Mouse (Mus musculus) cerebellum, postnatal 4 days (tissue): Measurements from ENCODE around the gene Fgfr2.

Experiments used
- DNase-seq, 2 experiments: peaks; one replicate each; pipeline ENCODE4 v3.0.0; 2022; ENCODE audit warnings: low spot score in 2 of 2, mixed read lengths in 1 of 2

Fgfr2 gene

DNA sequence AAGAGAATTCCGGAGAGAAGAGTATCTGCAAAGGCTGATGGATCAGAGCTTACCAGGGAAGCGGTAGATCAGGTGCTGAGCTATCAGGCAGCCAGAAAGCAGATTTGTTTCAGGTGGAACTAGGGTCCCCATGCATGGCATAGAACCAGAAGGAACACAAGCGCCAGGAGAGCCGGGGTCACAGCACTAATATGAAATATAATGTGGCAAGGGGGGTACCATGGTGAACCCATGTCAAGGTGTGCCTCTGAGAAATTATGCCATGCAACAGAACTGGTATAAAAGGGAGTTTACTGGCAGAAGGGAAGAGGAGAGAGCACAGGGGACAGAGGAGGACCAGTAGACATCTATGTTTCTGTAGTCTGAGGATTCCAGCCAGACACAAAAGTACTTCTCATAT lies 2188.5 kb downstream of the Fgfr2 start:
- DNase-seq, result no peak

DNA sequence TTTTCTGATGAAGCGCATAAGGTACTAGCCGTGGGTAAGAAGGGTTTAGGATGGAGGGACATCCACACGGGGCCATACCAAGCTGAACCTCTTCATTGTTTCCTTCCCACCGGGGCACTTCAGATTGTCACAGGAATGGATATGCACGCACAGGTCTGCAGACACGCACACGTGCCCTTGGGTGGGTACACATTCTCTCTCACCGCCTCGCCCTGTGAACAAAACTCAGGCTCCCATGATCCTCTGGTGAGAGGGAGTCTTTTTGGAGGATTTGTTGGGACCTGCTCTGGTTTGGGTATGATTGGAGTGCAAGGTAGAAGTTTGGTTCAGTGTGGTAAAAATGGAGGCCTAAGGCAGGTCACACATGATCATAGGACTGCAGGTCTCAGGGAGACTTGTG lies 2190.2 kb downstream of the Fgfr2 start:
- no peak for DNase-seq

DNA sequence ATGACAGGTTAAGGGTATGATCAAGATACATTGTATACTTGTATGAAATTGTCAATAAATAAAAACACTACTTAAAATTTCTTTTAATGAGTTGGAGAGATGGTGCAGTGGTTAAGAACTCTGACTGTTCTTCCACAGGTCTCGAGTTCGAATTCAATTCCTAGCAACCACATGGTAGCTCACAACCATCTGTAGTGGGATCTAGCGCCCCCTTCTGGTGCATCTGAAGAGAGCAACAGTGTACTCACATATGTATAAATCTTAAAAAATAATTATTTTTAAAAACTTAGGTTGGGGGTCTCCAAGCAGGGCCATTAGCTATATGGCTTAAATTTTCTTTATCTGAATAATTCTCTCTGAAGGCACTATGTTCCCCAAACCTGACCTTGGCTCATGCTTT lies 2192.7 kb downstream of the Fgfr2 start:
- DNase-seq, result no peak

DNA sequence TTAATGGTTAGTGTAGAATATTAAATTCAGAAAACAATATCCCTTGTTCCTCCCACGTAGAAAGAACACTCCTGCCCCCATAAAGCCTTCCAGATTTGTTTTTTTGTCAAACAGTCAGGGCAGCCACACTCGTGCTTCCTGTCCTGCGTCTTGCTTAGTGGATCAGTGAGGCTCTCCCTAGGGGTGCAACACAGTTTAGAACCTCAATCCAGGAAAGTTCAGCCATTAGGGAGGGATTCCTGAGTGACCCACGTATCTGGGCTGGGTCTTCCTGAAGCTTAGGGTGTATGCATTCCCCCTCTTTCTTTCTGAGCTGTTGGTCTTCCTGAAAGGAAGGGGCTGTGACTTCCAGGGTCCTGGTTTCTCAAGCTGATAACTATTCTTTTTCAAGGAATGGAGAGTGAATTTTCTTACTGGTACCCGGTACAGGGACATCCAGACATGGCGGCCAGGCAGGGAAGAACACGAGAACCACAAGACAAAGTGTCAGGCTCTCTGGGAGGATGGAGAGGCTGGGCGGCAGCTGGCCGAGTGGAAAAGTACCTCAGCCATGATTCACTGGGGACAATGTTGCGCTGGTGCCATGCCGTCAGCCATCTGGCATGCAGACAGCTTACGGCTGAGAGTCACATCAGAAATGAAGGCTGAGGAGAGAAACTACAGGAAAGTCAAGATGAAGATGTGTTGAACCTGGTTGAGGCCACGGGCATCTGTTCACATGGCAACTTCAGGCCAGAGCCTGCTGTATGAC lies 2200.0 kb downstream of the Fgfr2 start:
- peak in 1 of 2 experiments; percentile 64 for DNase-seq

DNA sequence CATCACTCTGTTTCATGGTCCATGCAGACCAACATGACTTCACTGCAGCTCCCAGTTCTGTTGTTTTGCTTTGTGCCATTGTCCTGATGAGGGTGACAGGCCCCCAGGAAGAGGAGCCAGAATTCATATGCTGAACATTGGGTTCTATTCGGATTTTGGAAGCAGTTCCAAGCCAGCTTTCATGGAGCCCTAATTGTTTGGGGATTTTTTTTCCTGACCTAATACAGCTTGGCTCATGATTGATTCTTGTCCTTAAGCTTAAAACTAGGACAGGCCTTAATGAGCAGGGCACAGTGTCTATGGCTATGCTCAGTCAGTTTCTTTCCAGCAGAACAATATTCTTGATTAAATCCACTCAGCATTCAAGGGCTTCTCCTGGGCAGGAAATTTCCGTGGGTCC lies 2204.9 kb downstream of the Fgfr2 start:
- DNase-seq, result no peak

DNA sequence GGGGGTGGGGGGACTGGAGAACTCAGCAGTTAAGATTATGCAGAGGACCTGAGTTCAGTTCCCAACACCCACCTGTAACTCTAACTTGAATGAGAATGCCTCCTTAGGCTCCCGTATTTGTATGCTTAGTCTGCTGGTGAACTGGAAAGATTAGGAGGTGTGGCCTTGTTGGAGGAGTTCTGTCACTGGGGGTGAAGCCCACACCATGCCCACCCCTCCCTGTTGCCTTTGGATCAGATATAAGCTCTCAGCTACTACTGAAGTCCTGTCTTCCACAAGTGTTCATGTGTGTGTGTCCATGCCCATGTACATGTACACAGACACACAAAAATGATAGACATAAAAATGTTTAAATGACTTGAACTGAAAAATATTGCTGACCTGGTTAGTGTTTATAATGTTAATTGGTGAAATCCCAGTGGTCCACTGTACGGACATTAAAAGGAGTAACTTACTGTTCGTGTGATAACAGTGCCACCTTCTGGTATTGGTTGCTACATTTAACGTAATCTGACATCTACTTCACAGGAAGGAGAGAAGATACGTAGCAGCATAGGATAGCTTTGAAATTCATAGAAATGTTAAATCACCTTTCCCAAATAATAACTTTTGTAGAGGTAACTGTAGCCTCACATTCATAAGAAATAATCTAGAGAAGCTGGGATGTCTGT lies 2208.3 kb downstream of the Fgfr2 start:
- DNase-seq, result no peak

DNA sequence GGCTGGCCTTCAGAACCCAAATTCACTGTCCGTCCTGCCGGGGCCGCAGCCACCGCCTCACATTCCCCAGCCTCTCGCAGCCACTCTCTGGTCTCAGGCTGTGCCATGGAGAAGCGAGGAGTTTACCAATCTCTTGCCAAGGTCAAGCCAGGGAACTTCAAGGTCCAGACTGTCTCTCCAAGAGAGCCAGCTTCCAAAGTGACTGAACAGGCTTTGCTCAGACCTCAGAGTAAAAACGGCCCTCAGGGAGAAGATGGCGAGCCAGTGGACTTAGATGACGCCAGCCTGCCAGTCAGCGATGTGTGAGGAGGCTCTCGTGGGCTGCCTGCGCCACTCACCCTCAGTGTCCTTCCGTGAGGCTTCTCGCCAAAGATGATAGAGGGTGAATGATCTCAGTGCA lies 2212.3 kb downstream of the Fgfr2 start:
- no peak for DNase-seq

DNA sequence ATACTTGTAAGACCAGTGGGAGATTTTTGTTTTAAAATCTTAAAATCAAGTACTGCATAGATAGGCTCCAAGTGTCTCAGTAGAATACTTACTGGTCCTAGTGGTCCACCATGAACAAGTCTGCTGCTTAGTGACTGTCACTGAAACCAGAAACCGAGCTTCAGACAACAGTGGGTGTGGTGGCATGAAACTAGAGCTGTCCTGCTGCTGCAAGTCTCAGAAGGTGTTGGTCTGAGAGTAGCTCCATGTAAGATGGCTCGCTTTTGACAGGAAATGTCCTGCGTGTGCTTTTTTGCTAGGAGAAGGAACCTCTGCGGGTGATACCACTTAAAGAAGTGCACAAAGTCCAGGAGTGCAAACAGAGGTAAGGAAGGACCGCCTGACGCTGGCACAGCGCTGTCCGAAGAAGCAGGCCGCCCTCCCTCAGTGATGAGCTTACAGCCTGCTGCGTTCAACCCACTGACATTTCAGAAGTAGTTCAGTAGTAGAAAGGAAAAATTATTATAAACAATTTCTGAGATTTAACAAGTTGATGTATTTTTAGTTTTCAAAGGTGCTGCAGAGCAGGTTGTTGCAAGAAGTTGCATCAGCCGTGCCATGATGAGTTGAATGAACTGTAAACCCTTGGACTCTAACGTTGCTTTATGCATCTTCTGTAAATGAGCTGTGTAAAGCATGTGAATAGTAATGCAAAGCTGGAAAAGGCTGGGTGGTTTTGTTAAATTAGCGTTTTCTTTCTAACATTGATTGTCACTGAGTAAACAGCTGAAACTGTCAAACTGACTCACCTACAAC lies 2218.4 kb downstream of the Fgfr2 start:
- no peak for DNase-seq

DNA sequence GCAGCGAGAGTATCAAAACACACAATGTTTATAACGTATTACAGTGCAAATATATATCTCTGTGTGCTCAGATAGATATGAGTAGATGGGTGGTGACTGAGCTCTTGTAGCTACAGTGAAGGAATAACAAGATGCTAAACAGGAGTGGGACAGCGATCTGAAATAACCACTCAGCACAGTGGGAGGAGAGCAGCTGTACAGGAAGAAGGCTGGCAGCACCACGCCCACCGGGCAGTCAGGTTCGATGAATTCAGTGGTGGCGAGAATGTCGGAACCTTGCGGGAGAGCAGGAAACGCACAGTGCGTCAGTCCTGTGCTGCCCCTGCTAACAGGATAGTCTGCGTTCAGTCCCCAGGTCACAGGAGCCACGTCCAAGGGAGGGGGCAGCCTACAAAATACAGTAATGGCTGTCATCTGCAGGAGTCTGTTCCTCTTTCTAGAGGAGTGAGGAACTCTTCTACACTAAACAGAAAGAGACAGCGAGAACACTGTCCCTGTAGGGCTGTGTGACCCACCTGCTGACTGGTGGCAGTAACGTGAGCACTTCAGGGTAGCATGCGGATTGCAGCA lies 2219.6 kb downstream of the Fgfr2 start:
- no peak for DNase-seq

DNA sequence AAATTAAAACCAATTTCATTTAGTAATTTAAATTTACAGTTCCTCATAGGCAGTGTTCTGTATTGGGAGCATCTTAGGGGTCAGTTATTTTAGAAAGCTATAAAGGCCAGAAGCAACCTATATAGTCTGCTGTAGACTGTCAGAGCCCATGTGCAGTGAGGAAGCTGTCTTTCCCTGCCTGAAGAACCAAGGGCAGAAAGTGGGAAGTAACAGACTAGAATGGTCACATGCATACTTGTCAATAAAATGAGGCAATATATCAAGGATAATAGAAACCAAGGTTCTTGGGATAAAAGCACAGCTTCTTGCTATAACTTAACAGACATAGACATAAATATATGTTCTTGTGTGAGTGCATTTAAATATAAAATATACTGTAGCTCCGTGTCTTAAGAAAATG lies 2220.2 kb downstream of the Fgfr2 start:
- no peak for DNase-seq

DNA sequence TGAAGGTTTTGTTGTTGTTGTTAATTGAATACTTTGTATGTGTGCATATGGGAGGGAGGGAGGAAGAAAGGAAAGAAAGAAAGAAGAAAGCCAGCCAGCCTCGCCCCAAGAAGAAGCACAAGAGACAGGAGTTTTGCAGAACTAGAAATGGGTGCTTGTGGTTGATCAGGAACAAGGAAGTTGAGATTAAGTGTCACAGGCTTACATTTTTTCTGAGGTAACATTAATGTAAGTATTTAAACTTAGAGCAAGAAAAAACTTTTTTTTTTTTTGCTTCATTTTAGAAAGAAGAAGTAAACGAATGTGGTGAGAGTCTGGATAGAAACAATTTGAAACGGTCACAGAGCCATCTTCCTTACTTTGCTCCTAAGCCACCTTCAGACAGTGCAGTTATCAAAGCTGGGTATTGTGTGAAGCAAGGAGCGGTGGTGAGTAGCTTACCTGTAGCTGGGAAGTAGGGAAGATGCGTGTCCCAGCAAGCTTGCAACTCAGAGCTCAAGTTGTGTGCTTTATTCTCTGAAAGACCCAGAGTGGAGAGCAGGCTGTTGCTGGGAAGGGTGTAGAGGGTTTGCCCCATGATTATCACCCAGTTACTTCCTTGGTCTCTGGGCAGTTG lies 2222.8 kb downstream of the Fgfr2 start:
- DNase-seq, result no peak

DNA sequence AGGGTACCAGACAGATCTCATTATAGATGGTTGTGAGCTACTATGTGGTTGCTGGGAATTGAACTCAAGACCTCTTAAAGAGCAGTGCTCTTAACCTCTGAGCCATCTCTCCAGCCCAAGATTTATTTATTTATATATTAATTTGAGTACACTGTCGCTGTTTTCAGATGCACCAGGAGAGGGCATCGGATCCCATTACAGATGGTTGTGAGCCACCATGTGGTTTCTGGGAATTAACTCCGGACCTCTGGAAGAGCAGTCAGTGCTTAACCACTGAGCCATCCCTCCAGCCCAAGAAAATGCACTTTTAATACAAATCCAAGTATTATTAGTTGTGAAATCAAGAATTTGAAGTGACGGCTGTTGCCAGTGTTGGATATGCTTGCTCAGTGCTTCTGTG lies 2224.8 kb downstream of the Fgfr2 start:
- no peak for DNase-seq

DNA sequence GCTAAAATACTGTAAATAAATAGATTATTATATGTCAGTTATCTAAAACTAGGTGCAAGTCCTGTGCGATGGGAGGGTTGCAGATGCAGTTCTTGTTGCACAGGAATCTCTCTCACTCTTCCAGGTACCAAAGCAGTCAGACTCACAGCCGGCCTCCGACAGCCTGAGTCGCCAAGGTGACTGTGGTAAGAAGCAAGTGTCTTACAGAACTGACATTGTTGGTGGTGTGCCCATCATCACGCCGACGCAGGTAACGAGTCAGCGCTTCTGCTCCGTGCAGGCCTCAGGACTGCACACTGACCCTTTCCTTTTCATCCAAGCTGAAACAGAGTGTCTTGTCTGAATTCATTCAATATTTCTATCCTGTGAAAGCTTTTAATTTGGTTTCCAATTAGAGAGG lies 2225.9 kb downstream of the Fgfr2 start:
- no peak for DNase-seq

DNA sequence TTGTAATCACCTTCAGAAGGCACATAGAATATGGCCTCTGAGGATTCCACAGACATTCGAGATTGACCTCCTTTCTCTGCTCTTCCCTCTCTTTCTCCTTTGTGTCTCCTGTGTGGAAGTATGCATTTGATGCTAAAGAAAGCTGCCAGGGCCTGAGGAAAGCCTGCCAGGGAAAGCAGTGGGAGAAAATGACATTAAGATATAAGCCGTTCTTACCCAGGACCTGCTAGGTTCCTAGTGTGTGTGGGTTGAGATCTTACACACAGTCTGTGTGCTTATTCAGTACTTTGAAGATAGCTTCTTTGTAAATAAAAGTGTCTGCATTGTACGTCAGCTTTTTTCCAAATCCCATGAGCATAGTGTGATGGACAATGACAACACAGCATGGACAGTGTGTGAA lies 2227.1 kb downstream of the Fgfr2 start:
- no peak for DNase-seq

DNA sequence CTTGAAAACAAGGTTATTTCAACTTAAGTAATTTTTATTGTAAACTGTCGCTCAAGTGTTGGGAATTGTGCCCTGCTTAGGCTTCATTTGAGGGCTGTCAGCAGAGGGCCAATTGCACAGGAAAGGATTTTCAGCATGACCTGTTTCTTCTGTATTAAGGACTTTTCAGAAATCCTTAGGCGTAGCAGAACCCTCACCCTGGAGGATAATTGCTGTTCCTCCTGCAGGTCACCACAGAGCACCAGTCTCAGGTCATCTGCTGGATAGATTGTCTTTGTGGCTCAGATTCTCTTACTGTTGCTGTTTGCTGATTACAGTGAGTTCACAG lies 2227.6 kb downstream of the Fgfr2 start:
- DNase-seq, result no peak

DNA sequence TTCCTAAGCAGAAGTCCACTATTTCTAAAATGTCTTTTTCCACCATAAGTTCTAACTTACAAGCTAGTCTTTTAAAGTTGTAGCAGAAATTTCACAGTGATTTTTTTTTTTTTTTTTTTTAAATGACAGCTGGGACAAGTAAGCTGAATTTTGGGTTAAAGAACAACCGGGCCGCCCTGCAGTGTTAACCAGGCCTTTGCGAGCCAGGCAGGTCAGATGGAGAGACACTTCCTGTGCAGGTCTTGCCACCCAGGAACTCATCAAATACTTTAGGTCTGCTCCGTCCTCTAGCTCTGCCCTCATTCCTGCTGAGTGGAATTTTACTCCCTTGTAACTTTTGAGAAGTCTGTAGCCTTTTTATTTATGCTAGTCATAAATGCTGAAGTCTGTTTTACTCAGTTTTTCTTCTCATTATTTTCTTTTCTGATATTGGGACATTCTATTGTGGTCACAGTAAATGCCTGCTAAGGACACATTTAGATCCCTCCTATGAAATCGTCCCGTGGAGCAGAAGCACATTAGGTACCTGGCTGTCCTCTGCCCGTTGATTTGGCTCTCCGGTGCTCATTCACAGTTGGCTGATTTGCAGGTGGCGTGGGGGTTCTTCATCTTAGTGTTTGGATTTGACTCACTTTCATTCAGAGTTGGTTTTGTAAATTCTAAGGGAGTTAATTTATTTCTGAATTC lies 2228.1 kb downstream of the Fgfr2 start:
- DNase-seq, result no peak

DNA sequence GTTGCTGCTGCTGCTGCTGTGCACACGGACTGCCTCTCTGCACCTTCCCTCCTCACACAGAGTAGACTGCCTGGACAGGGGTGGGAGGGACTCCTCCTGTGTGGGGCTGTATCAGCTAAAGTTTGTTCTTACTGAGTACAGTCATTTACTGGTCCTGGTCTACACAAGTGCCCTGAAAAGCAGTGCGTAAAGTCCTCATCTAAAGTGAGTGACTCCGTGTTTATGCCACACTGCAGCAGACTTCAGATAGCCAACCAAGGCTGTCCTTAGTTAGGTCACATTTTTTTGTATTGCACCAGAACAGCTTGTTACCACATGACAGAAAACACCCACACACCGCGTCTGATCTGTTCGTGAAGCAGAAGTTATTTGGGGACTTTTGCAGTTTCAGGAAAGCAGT lies 2230.2 kb downstream of the Fgfr2 start:
- DNase-seq, result no peak

DNA sequence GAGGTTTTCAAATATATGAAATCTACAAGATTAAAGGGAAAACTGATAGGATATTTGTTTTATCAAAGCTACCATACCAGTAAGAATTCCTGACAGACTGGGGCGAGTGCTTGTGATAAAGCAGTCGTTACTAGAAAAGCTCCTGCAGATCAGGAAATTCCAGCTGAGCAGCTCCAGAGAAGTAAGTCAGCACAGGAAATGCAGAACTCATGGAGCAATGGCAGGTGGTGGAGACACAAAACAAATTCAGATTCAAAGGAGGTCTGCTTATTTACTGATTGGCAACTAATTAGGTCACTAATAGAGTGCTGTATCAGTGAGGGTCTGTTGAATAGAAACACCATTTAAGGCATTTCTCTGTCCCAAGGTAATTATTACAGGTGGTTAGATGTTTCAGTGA lies 2232.3 kb downstream of the Fgfr2 start:
- no peak for DNase-seq

DNA sequence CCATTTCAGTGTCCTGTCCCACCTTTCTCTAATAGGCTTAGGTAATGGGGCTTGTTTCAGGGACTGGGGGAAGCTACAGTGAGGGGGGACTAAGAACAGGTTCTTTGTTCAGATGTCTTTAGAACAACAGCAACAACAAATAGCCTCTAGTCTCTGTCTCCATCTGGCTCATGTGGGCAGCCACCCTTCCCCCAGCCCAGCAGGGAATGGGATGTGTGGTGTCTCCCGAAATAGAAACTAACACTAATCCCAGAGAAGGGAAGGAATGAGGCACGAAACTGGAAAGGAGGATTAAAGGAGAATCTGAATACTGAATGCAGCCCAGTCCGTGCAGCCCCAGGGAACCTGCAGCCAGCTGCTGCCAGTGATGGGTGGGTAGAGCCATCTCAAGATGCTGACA lies 2235.2 kb downstream of the Fgfr2 start:
- no peak for DNase-seq

DNA sequence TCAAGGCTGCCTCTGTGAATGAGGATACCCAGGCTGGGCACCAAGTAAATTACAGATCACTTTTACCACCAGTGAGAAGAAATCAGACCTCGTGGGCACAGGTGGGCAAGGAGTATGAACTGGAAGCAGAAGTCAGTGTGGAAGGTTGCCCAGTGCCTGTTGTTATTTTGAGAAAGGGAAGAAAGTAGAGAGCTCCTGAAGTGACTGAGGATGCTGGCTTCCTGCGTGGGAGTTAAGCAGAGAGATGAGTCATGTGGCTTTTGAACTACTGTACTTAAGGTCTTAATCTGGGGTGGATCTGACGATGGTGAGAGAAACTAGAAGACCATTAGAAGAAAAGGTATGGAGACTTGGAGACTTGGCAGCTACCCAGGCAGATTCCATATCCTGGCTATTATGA lies 2236.9 kb downstream of the Fgfr2 start:
- DNase-seq, result no peak

DNA sequence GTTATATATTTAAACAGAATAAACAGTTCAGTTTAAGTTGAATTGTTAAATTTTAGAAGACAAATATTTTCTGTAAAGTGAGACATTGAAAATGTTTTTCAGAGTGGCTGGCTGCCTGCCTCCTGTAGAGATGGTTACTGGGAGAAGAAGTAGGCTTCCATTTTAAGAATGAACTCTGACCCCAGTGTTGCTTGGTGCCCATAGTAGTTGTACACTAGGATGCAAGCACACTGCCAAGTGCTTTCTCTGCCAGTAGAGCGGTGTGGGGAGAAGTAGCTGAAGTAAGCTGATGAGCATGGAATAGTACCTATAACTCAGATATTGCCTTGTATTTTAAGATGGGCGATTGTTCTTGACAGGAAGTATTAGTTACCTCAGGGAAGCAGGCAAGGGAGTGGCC lies 2239.0 kb downstream of the Fgfr2 start:
- no peak for DNase-seq

DNA sequence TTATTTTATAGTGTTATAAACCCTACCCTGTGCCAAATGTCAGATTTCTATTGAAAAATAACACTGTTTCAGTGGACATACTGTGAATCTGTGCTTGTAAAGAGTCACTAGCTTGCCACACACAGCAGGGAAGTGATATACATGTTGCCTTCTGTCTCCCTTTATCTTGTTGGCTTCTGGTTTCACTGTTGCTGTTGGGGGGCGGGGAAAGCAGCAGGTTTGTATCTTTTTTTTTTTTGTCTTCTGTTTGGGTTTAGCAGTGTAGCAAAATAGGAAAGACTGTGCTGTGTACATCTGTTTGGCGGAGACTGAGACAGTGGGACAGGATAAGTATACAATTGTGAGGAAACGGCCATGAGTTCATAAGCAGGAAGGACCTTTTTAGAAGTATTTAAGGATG lies 2255.9 kb downstream of the Fgfr2 start:
- no peak for DNase-seq
